Mouse (Mus musculus) thymus, postnatal 36 days (tissue): Measurements from ENCODE around the gene Epha6.
"Not testable (repeated sequence)": the region's sequence is repeated elsewhere in the genome, so short reads cannot be mapped to it uniquely, and the experiment has no call there.

Experiments
- DNase-seq, 2 experiments: peaks; one replicate each; pipeline ENCODE4 v3.0.0; 2022; ENCODE audit warnings: mixed read lengths in 2 of 2

Epha6 gene

GRCm38 (mm10) chr16:59880073-59880472 lies 725.3 kb downstream of the Epha6 start:
- no peak for DNase-seq

DNA sequence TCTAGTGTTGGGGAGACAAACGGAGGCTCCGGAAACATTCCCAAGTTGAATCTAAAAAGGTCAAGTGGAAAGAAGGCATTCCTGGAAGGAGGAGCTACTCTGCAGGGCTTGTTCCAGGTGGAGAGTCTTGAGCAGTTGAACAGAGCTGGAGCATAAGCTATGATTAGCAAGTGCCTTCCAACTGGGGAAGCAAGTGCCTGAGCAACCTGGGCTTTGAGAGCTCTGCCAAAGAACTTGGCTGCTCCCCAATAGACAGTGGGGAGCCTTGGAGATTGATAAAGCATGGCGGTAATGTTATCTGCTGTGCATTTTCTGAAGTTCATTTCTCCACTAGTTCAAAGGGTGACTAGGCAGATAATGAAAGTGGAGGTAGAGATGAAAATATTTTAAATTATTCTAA lies 733.5 kb downstream of the Epha6 start:
- no peak for DNase-seq

DNA sequence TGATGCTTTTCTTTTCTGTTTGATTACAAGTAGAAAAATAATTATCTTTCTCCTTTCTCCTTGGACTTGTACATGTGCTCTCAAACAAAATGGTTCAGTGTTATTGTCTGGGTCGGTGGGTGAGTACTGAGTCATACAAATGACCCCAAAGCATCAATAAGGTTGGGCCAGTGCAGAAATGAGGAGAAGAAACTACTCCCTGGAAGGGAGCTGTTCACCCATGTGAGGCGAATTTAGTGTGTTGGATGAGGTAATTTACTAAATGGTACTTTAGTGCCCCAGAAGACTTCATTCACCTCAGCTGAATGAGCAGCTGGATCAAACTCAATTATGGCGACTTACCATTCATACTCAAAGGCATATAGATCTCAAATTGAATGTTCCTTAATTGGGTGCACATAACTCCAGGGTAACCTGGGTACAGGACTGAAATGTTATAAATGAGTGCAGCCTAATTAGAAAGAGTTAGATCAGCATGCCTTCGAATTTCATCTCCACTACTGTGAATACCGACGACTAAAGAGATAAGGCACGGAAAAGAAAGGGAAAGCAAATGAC lies 751.1 kb downstream of the Epha6 start:
- no peak for DNase-seq

DNA sequence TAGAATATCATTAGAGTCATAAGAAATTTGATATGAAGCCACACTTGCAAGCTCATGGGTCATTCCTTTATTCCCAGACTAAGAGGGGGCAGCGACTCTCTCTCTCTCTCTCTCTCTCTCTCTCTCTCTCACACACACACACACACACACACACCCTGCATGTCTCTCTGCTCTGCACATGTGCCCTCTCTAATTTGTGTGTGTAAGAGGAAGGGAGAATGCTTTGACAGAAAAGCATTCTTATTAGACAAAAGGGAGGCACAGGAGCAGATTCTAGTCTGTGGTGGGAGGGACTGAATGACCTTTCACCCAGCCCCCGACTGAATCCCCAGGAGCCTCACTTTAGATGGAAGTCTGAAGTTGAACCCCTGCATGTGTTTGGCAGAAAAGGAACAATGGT lies 752.6 kb downstream of the Epha6 start:
- no peak for DNase-seq

DNA sequence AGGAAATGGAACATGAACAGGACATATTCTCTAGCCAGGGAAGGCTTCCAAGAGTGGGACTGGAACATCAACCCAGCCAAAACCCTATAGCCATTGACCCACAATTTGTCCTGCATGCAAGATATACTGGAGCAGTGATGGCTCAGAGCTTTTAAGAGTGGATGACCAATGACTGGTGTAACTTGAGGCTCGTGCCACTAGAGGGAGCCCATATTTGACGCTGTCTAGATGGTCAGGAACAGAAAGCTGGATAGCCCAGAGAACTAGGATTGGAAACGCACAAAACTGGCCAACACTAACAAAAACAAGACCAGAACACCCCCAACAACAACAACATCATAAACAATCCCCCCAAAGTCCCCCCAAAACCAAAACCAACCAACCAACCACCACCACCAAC lies 758.8 kb downstream of the Epha6 start:
- no peak for DNase-seq

- DNase-seq = no peak
Measured at GRCm38 (mm10) chr16:59836778-59837177, 768.6 kb downstream of the Epha6 start.

- DNase-seq = no peak
Measured at GRCm38 (mm10) chr16:59836304-59836703, 769.0 kb downstream of the Epha6 start.

GRCm38 (mm10) chr16:59832468-59832867 lies 772.9 kb downstream of the Epha6 start:
- DNase-seq = no peak

GRCm38 (mm10) chr16:59829655-59830054 lies 775.7 kb downstream of the Epha6 start:
- no peak for DNase-seq

- DNase-seq = not testable (repeated sequence)
Measured at GRCm38 (mm10) chr16:59799790-59800189, 805.5 kb downstream of the Epha6 start.

- no peak for DNase-seq
Measured at GRCm38 (mm10) chr16:59772297-59772696, 833.0 kb downstream of the Epha6 start.

GRCm38 (mm10) chr16:59770421-59770820 lies 834.9 kb downstream of the Epha6 start:
- no peak for DNase-seq

- no peak for DNase-seq
Measured at GRCm38 (mm10) chr16:59769936-59770335, 835.4 kb downstream of the Epha6 start.

- no peak for DNase-seq
Measured at GRCm38 (mm10) chr16:59760875-59761274, 844.5 kb downstream of the Epha6 start.

DNA sequence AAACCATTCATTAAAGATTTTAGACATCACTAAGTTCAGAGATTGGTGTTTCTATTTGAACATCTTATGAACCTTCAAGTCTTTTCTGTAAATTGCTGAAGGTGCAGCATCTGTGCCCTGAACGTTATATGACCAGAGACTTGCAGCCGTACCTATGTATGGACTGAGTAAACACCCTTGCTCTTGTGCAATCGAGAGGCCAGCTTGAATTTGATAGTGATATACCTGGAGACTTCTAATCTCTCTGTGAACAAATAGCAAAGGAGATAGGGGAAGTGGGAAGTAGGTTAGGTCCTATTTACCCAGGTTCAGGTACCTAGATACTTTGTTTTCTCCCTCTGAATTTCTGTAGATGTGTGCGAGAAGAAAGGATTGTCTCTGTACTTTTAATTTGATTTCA lies 854.4 kb downstream of the Epha6 start:
- no peak for DNase-seq

DNA sequence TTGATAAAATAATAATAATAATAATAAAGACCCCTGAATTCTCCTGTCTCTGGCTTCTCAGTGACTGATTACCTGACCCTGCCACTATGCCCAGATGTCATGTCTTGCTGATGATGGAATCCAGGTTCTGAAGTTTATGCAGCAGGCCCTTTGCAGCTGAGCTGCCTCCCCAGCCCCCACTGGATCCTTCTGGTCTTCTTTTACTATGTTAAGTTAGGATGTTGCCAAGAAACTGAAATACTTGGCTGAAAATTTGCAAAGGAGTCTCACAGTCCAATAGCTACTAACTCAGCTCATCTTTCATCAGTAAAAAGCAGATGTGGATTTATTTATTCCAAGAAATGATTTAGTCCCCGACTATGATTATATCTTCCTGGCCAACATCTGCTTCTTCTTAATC lies 861.7 kb downstream of the Epha6 start:
- DNase-seq = no peak

- no peak for DNase-seq
Measured at GRCm38 (mm10) chr16:59715524-59715923, 889.8 kb downstream of the Epha6 start.

GRCm38 (mm10) chr16:59693230-59693629 lies 912.1 kb downstream of the Epha6 start:
- DNase-seq = no peak

DNA sequence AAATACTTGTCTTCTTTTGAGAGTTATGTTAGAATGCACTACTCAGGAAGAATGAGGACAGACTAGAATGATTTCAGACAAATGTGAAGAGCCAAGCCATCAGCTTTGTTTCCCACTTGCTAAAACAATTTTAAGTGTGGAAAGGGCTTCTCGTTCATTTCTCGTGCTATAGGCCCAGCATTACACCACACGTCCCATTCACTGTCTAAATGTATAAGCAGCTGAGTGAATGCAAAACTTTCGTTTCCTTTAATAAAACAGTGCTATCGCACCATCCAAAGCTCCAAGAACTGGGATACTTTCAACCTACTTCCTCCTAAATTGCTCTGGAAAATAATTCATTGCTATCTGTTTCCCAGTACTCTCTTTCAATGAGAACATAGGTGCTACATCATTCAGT lies 916.2 kb downstream of the Epha6 start:
- DNase-seq = no peak

DNA sequence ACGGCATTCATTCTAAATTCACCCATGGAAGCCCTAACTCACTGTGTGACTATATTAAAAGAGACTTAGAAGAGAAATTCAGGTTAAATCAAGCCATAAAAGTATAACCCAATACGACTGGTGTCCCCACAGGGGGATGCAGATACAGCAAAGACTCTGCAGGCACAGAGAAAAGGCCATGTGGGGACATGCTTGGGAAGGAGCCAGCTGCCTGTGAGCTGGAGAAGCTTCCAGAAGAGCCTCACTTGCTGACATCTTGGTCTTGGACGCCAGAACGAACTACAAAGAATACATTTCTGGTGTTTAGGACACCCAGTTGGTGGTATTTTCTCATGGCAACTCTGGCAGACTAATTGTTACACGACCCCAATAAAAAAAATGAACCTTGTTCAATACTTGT lies 920.2 kb downstream of the Epha6 start:
- DNase-seq = no peak

GRCm38 (mm10) chr16:59683434-59683833 lies 921.9 kb downstream of the Epha6 start:
- peak; percentile 5 to 8 for DNase-seq

DNA sequence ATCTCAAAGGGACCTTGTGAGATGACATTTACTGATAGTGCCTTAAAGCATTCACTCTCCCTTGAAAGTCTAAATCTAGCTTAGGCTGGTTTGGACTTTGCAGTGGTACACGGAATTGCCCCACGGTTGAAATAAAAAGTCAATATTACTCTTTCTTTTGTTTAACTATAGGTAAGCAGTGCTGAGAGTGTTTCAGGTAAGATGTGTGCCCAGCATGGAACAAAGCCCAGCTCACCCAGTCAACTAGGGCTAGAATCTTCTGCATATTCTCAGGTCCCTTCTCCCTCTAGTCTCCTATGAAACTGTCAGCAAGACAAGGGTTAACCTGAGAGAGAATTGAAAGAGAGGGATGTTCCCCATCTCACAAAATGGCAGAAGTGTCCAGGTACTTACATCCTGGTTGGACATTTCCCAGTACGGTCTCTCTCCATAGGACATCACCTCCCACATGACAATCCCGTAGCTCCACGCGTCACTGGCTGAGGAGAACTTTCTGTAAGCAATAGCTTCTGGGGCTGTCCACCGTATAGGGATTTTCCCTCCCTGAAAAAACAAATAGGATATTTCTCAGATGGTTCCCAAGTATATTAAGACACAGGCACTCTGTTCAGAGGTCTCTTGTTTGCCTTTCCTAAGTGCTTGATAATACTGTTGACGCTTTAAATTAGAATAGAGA lies 923.0 kb downstream of the Epha6 start:
- no peak for DNase-seq

GRCm38 (mm10) chr16:59666938-59667337 lies 938.4 kb downstream of the Epha6 start:
- DNase-seq = no peak

GRCm38 (mm10) chr16:59643766-59644165 lies 961.6 kb downstream of the Epha6 start:
- DNase-seq = no peak

DNA sequence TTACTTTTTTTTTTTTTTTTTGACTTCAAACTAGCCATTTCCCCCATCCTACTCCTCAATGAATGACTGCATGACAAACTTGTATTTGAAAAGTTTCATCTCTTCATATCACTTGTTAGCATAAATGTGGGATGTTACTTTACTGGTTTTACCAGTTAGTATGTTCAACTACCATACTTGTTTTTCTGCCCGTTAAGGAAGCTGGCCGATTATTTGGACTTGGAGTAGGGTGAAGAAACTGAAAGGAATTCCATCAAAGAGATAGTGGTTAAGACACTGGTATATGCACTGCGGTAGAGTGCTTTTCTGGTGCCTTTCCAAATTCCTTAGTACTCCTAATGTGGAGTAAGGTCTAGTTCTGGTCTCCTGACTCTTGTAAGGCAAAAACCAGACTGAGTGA lies 965.3 kb downstream of the Epha6 start:
- no peak for DNase-seq
